Mouse (Mus musculus) embryonic fibroblast, embryonic 13.5 days (primary cell): ENCODE measurements around the gene Mgat3. TPM values are rescaled to one million over a fixed set of nuclear protein-coding genes. Genes with fewer than 3 reads are reported as not detected.

Experiments used
- H3K27ac ChIP-seq: 2 replicates; pipeline ENCODE4 v1.5.1; 2012; ENCODE audit warnings: low read length, control low read depth, inconsistent platforms; ENCODE audit not compliant: insufficient read depth
- H3K4me1 ChIP-seq: 2 replicates; pipeline ENCODE4 v1.6.1; 2011; ENCODE audit warnings: low read length; ENCODE audit not compliant: control insufficient read depth, insufficient read depth
- H3K4me3 ChIP-seq: 2 replicates; pipeline ENCODE4 v1.5.1; 2011; ENCODE audit warnings: mild to moderate bottlenecking, control low read depth, low read length; ENCODE audit not compliant: insufficient read depth
- CTCF ChIP-seq: IDR thresholded peaks from 2 replicates; pipeline ENCODE4 v1.5.1; 2011; ENCODE audit warnings: mild to moderate bottlenecking, control low read depth, low read length, moderate library complexity, borderline replicate concordance; ENCODE audit not compliant: insufficient read depth
- POLR2A ChIP-seq: IDR thresholded peaks from 2 replicates; pipeline ENCODE4 v1.6.1; 2011; ENCODE audit warnings: low read depth, mild to moderate bottlenecking, control low read depth, low read length, moderate library complexity
- polyA plus RNA-seq: library from polyadenylated mRNA; stranded (reverse); fragments of >200 nt; gene quantifications from 2 replicates; pipeline ENCODE4 v1.2.4, GENCODE M21; 2011; ENCODE audit warnings: low read depth; ENCODE audit not compliant: missing spikeins, insufficient read length

Gene Mgat3
- polyA plus RNA-seq, 1 experiment, result 12.4 TPM

DNA sequence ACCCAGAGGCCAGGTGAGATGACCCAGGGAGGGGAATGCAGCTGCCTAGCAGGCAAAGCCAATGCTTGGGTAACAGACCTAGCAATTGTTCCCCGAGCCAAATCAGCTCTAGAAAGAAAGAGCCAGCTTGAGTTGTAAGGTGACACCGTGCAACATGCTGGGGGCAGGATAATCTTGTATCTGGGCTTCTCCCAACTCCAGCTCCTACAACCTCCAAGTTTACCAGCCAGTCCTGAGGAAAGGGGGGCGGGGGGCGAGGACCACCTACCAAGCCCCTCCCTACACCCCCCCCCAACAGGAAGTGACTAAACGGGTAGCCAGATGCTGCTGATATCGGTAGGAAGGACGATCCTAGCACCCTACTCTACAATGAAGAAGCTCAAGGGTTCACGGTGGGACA is 2.2 kb upstream of the Mgat3 start:
- H3K27ac ChIP-seq, result no peak overlapping the region

DNA sequence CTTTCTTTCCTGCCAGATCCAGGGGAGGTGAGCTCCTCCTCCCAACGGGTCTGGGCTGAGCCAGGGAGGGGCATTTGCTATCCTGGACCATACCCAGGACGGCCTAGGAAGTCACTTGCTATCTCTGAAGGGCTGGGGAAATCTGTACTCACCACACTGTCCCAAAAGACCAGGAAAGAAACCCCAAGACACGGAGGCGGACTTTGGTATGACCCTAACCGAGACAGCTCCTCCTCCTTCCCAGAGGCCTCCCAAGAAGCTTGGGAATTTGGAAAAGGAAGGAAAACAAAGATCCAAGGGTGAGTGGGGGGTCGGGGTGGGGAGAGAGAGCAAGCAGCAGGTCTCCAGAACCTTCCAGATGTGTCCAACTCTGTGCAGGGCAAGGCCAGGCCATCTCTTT is 1.7 kb upstream of the Mgat3 start:
- TF ChIP-seq CTCF, result no peak
- no peak for TF ChIP-seq POLR2A
- H3K4me1 ChIP-seq, result 0 out of 2 replicates have a peak, but pooled peaks cover 2% of the 10 kb centered on the region
- no peak overlapping the region for H3K27ac ChIP-seq
- H3K4me3 ChIP-seq, result no peak overlapping the region

More for the DNA sequence above, 2.2 kb upstream of the Mgat3 start:
- no peak overlapping the region for H3K4me3 ChIP-seq
- TF ChIP-seq POLR2A, result no peak
- TF ChIP-seq CTCF, result no peak
- 0 out of 2 replicates have a peak, but pooled peaks cover 2% of the 10 kb centered on the region for H3K4me1 ChIP-seq

DNA sequence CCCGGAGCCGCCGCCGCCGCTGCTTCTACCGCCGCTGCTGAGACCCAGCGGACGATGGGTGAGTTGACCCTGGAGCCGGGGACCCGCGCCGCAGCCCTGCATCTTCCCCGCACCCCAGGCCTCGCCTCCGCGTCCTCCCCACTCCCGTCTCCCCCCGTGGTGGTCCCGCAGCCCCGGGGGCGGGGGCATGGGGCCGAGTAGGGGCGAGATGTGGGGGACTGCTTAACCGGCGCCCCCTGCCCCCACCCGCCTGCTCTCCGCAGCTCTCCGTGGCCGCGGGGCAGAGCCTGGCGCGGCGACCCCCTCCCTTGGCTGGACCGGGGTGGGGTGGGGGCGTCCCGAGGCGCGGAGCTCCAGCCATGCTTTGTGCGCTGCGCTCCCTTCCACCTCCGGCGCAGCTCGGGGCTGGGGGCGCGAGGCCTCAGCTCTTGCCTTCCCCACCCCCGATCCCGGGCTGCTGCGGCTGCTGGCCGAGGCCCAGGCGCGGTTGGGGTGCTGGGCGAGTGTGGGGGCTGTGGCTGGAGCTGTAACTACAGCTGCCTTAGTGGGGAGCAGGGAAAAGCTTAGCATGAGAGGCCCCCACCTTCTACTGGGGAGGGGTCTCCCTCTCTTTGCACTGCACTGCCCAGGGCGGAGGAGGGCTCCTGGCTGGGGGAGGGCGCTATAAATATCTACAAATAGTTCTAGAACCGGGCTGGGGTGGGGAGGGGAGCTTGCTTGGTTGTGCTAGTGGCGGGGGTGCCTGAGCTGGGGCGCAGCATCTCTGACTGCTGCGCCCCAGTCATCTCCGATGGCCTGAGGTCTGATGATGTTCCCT is 468 bp downstream of the Mgat3 start:
- Histone ChIP-seq H3K27ac (no peak overlapping the region), H3K4me3 (peak overlapping the region; percentile 61), H3K4me1 (0 out of 2 replicates have a peak, but pooled peaks cover 2% of the 10 kb centered on the region)
- TF ChIP-seq POLR2A, result no peak
- no peak for TF ChIP-seq CTCF

DNA sequence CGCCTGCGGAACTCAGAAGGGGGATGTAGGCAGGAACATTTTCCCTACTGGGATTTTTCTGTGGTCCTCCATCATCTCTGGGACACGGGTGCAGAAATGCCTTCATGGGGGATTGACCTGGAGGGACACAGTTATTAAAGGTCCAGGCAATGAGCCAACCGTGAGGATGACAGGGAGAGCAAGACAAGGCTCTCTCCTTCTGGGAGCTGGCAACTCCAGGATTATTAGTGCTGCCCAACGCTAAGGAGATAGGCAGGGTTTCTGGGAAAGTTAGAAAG is 1.0 kb downstream of the Mgat3 start:
- Histone ChIP-seq H3K4me1 (peaks cover 3% of the 10 kb centered on the region; the same call in 1 of the 2 replicates), H3K27ac (no peak overlapping the region), H3K4me3 (peak overlapping the region; percentile 61)
- no peak for TF ChIP-seq POLR2A
- no peak for TF ChIP-seq CTCF

DNA sequence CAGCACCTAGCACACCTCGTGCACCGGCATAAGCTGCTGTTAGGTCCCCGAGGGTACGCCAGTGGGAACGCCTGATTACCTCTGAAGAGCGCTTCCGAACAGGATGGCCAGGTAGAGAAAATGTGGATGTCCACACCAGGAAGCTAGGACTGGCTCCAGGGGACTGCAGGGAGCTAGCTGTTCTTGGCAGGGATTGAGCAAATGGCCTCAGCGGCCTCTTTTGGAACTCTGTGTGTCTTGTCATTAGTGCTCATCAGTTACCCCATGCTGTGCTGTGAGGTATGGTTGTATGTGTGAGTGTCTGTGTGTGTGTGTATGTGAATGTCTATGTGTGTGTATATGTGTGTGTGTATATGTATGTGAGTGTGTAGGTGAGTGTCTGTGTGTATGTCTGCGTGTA is 1.8 kb downstream of the Mgat3 start:
- peaks cover 9% of the 10 kb centered on the region; the same call in 1 of the 2 replicates for H3K4me1 ChIP-seq
- no peak overlapping the region for H3K27ac ChIP-seq
- TF ChIP-seq CTCF (no peak), POLR2A (no peak)
- H3K4me3 ChIP-seq, result no peak overlapping the region

DNA sequence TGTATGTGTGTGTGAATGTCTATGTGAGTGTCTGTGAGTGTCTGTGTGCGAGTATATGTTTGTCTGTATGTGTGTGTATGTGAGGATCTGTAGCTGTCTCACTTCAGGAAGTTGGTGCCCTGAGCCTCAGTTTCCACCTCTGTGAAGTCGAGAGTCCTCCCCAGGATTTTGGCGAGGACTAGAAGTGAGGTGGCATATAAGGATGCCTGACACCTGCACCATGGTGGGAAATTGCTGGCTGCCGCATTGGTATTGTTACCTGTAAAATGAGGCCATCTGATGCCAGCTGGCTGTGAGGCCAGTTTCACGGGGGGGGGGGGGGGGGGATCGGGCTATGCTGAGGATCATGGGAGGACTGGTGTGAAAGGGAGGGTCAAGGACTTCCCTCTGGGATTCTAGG is 2.2 kb downstream of the Mgat3 start:
- TF ChIP-seq POLR2A (no peak), CTCF (no peak)
- Histone ChIP-seq H3K27ac (no peak overlapping the region), H3K4me3 (no peak overlapping the region), H3K4me1 (peaks cover 9% of the 10 kb centered on the region; the same call in 1 of the 2 replicates)

DNA sequence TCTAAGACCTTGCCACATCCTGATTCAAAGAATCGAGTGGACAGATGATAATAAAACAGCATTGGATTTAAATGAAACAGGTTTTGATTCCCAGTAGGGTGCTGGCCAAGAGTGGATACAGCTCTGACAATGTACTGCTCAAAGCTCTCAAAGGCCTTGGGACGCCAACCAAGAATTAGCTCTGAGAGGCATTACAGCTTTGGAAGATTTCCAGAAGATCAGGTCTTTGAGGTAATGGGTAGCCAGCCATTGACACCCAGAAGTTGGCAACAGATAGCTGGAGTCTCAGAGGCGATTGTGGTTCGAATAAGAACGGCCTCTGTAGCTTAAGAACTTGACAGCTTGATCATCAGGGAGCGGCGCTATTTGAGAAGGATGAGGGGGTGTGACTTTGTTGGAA is 8.0 kb downstream of the Mgat3 start:
- TF ChIP-seq CTCF (no peak), POLR2A (no peak)
- Histone ChIP-seq H3K27ac (no peak overlapping the region), H3K4me3 (no peak overlapping the region), H3K4me1 (peaks cover 7% of the 10 kb centered on the region; the same call in 1 of the 2 replicates)

DNA sequence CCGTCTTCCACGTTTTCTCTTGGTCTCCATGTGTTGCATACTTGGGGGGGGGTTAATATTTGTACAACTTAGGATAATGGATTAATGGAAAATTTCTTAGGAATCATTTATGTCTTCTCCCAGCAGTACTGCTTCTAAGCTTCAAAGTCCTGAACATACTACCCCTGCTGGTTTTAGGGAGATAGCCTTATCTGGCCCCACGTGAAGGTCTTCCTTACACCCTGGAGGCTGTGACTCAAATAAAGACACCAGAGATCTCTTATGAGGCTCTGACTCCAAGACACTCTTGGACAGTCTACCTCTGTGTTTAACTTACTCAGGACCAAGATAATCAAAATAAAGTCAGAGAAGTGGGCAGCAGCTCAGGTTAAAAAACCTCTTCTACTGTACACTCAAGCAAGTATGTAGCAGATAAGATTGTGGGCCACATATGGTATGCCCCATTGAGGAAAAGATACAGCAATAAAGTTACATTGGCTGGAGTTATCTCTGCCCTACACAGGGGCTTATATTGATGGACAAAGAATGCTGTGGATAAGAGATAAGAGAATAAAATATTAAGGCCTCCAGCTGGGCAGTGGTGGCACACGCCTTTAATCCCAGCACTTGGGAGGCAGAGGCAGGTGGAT is 8.7 kb downstream of the Mgat3 start:
- TF ChIP-seq POLR2A (no peak), CTCF (no peak)
- Histone ChIP-seq H3K4me1 (peaks cover 7% of the 10 kb centered on the region; the same call in 1 of the 2 replicates), H3K4me3 (no peak overlapping the region), H3K27ac (no peak overlapping the region)

DNA sequence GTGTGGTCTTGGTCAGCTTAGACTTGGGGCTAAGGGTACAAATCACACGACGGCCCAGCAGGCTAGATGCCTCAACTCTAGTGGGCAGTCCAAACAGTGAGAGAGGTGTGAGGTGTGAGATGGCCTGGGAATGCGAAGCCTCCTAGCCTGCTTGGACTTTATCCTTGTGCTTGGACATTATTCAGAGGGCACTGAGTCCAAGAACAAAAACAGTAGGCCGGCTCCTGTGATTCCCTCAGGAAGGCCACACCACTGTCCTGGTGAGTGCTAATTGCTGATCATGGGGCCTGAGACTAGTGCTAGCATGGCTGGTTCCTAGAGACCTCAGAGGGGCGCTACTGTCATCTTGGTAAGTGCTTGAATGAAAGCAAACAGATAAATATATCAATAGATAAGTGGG is 15.4 kb downstream of the Mgat3 start:
- H3K27ac ChIP-seq, result no peak overlapping the region
- H3K4me3 ChIP-seq, result no peak overlapping the region
- H3K4me1 ChIP-seq, result no peaks in the 10 kb centered on the region
- TF ChIP-seq CTCF, result no peak
- no peak for TF ChIP-seq POLR2A

DNA sequence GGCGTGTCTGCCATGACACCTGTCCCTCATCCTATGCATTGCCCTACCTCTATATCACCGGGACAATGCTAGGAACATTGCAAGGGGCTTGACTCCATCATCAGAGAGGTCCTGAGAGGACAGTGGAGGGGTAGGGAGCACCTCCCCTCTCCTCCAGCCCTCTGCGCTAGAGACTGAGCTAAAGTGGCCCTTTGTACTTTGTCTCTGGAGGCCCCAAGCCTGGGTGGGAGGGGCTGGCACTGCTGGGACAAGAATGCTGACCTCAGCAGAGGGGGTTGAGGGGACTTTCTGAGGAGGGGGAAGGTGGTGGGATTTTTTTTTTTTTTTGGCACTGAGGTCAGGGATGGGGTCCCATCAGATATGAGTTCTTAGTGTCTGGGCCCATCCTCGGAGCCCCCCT is 16.6 kb downstream of the Mgat3 start:
- H3K27ac ChIP-seq, result no peak overlapping the region
- no peak overlapping the region for H3K4me3 ChIP-seq
- TF ChIP-seq POLR2A (no peak), CTCF (no peak)
- H3K4me1 ChIP-seq, result no peaks in the 10 kb centered on the region
